Mouse (Mus musculus): Measurements from ENCODE around the gene Pkp4. TPM values are rescaled to one million over a fixed set of nuclear protein-coding genes. Genes with fewer than 3 reads are reported as not detected.

Pkp4 gene
- polyA plus RNA-seq, 1 experiment = 21.9 TPM

- no peak for TF ChIP-seq POLR2A (IDR thresholded peaks at IDR 0.05; ENCODE audit: low read depth, low read length)
- TF ChIP-seq CTCF (IDR thresholded peaks at IDR 0.05; ENCODE audit: extremely low read depth, insufficient read depth, insufficient read length, insufficient replicate concordance) = no peak
- H3K4me1 ChIP-seq (ENCODE audit: control insufficient read depth, insufficient read depth, insufficient read length) = no peaks in the 10 kb centered on the region; the same call in 1 of the 2 replicates
Measured at GRCm38 (mm10) chr2:59242117-59242516, 81.5 kb downstream of the Pkp4 start.

GRCm38 (mm10) chr2:59244273-59245097, 83.8 kb downstream of the Pkp4 start:
- Histone ChIP-seq H3K27me3 (ENCODE audit: control insufficient read depth, insufficient read depth, low read length) (no peaks in the 10 kb centered on the region), H3K36me3 (ENCODE audit: control insufficient read depth, insufficient read depth, low read length) (no peaks in the 10 kb centered on the region), H3K4me3 (ENCODE audit: extremely low read depth, insufficient read depth, insufficient read length) (no peak overlapping the region), H3K27ac (ENCODE audit: insufficient read depth, low read length) (no peak overlapping the region), H3K4me1 (ENCODE audit: control insufficient read depth, insufficient read depth, insufficient read length) (no peaks in the 10 kb centered on the region; the same call in 1 of the 2 replicates)
- DNase-seq (ENCODE audit: low read depth in 1 of 2, low spot score in 2 of 2) = no peak
- TF ChIP-seq POLR2A (IDR thresholded peaks at IDR 0.05; ENCODE audit: low read depth, low read length) (no peak), CTCF (IDR thresholded peaks at IDR 0.05; ENCODE audit: extremely low read depth, insufficient read depth, insufficient read length, insufficient replicate concordance) (no peak)
- 72% methylated on average over 12 of the region's 12 CpGs for WGBS

More at GRCm38 (mm10) chr2:59242117-59242516, 81.5 kb downstream of the Pkp4 start:
- DNase-seq (ENCODE audit: low read depth in 1 of 2, low spot score in 2 of 2) = no peak
- Histone ChIP-seq H3K27me3 (ENCODE audit: control insufficient read depth, insufficient read depth, low read length) (no peaks in the 10 kb centered on the region), H3K27ac (ENCODE audit: insufficient read depth, low read length) (no peak overlapping the region), H3K4me3 (ENCODE audit: extremely low read depth, insufficient read depth, insufficient read length) (no peak overlapping the region), H3K36me3 (ENCODE audit: control insufficient read depth, insufficient read depth, low read length) (no peaks in the 10 kb centered on the region)
- 96% methylated on average over 10 of the region's 10 CpGs for WGBS

GRCm38 (mm10) chr2:59245098-59245388, 84.4 kb downstream of the Pkp4 start:
- no peak overlapping the region for H3K4me3 ChIP-seq (ENCODE audit: extremely low read depth, insufficient read depth, insufficient read length)
- no peak for TF ChIP-seq CTCF (IDR thresholded peaks at IDR 0.05; ENCODE audit: extremely low read depth, insufficient read depth, insufficient read length, insufficient replicate concordance)
- TF ChIP-seq POLR2A (IDR thresholded peaks at IDR 0.05; ENCODE audit: low read depth, low read length) = no peak

GRCm38 (mm10) chr2:59248806-59249205, 88.2 kb downstream of the Pkp4 start:
- WGBS = 89% methylated on average over 3 of the region's 3 CpGs
- H3K4me3 ChIP-seq (ENCODE audit: extremely low read depth, insufficient read depth, insufficient read length) = no peak overlapping the region
- no peaks in the 10 kb centered on the region for H3K36me3 ChIP-seq (ENCODE audit: control insufficient read depth, insufficient read depth, low read length)
- no peaks in the 10 kb centered on the region for H3K27me3 ChIP-seq (ENCODE audit: control insufficient read depth, insufficient read depth, low read length)
- TF ChIP-seq CTCF (IDR thresholded peaks at IDR 0.05; ENCODE audit: extremely low read depth, insufficient read depth, insufficient read length, insufficient replicate concordance) (no peak), POLR2A (IDR thresholded peaks at IDR 0.05; ENCODE audit: low read depth, low read length) (no peak)
- DNase-seq (ENCODE audit: low read depth in 1 of 2, low spot score in 2 of 2) = no peak
- no peak overlapping the region for H3K27ac ChIP-seq (ENCODE audit: insufficient read depth, low read length)
- H3K4me1 ChIP-seq (ENCODE audit: control insufficient read depth, insufficient read depth, insufficient read length) = no peaks in the 10 kb centered on the region; the same call in 1 of the 2 replicates

More at GRCm38 (mm10) chr2:59245098-59245388, 84.4 kb downstream of the Pkp4 start:
- WGBS = 55% methylated on average over 3 of the region's 3 CpGs
- Histone ChIP-seq H3K27me3 (ENCODE audit: control insufficient read depth, insufficient read depth, low read length) (no peaks in the 10 kb centered on the region), H3K4me1 (ENCODE audit: control insufficient read depth, insufficient read depth, insufficient read length) (no peaks in the 10 kb centered on the region; the same call in 1 of the 2 replicates), H3K27ac (ENCODE audit: insufficient read depth, low read length) (no peak overlapping the region), H3K36me3 (ENCODE audit: control insufficient read depth, insufficient read depth, low read length) (no peaks in the 10 kb centered on the region)
- DNase-seq (ENCODE audit: low read depth in 1 of 2, low spot score in 2 of 2) = no peak

DNA sequence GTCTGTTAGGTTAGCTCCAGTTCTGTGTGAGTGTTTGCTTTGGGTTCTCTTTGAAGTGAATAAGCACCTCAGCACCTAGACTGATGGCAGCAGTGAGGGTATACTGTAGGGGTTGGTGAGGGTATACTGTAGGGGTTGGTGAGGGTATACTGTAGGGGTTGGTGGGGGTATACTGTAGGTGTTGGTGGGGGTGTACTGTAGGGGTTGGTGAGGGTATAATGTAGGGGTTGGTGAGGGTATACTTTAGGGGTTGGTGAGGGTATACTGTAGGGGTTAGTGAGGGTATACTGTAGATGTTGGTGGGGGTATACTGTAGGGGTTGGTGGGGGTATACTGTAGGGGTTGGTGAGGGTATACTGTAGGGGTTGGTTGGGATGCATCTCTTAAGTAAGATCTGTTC, 92.2 kb downstream of the Pkp4 start:
- no peaks in the 10 kb centered on the region for H3K27me3 ChIP-seq (ENCODE audit: control insufficient read depth, insufficient read depth, low read length)
- no peak overlapping the region for H3K4me3 ChIP-seq (ENCODE audit: extremely low read depth, insufficient read depth, insufficient read length)
- TF ChIP-seq POLR2A (IDR thresholded peaks at IDR 0.05; ENCODE audit: low read depth, low read length) = no peak
- TF ChIP-seq CTCF (IDR thresholded peaks at IDR 0.05; ENCODE audit: extremely low read depth, insufficient read depth, insufficient read length, insufficient replicate concordance) = no peak
- H3K4me1 ChIP-seq (ENCODE audit: control insufficient read depth, insufficient read depth, insufficient read length) = no peaks in the 10 kb centered on the region
- DNase-seq (ENCODE audit: low read depth in 1 of 2, low spot score in 2 of 2) = no peak
- H3K27ac ChIP-seq (ENCODE audit: insufficient read depth, low read length) = no peak overlapping the region
- no peaks in the 10 kb centered on the region for H3K36me3 ChIP-seq (ENCODE audit: control insufficient read depth, insufficient read depth, low read length)

GRCm38 (mm10) chr2:59253435-59253834, 92.8 kb downstream of the Pkp4 start:
- no peaks in the 10 kb centered on the region for H3K4me1 ChIP-seq (ENCODE audit: control insufficient read depth, insufficient read depth, insufficient read length)
- no peaks in the 10 kb centered on the region for H3K27me3 ChIP-seq (ENCODE audit: control insufficient read depth, insufficient read depth, low read length)
- no peak for TF ChIP-seq POLR2A (IDR thresholded peaks at IDR 0.05; ENCODE audit: low read depth, low read length)
- no peak for TF ChIP-seq CTCF (IDR thresholded peaks at IDR 0.05; ENCODE audit: extremely low read depth, insufficient read depth, insufficient read length, insufficient replicate concordance)
- H3K4me3 ChIP-seq (ENCODE audit: extremely low read depth, insufficient read depth, insufficient read length) = no peak overlapping the region
- DNase-seq (ENCODE audit: low read depth in 1 of 2, low spot score in 2 of 2) = no peak
- no peaks in the 10 kb centered on the region for H3K36me3 ChIP-seq (ENCODE audit: control insufficient read depth, insufficient read depth, low read length)
- 92% methylated on average over 3 of the region's 3 CpGs for WGBS
- H3K27ac ChIP-seq (ENCODE audit: insufficient read depth, low read length) = no peak overlapping the region

GRCm38 (mm10) chr2:59258821-59259231, 98.2 kb downstream of the Pkp4 start:
- no peaks in the 10 kb centered on the region for H3K27me3 ChIP-seq (ENCODE audit: control insufficient read depth, insufficient read depth, low read length)
- H3K27ac ChIP-seq (ENCODE audit: insufficient read depth, low read length) = no peak overlapping the region
- no peak for TF ChIP-seq POLR2A (IDR thresholded peaks at IDR 0.05; ENCODE audit: low read depth, low read length)
- TF ChIP-seq CTCF (IDR thresholded peaks at IDR 0.05; ENCODE audit: extremely low read depth, insufficient read depth, insufficient read length, insufficient replicate concordance) = no peak
- no peak overlapping the region for H3K4me3 ChIP-seq (ENCODE audit: extremely low read depth, insufficient read depth, insufficient read length)
- H3K4me1 ChIP-seq (ENCODE audit: control insufficient read depth, insufficient read depth, insufficient read length) = no peaks in the 10 kb centered on the region
- DNase-seq (ENCODE audit: low read depth in 1 of 2, low spot score in 2 of 2) = no peak
- H3K36me3 ChIP-seq (ENCODE audit: control insufficient read depth, insufficient read depth, low read length) = no peaks in the 10 kb centered on the region
- 90% methylated on average over 6 of the region's 6 CpGs for WGBS

Data from spleen, adult 2 months (tissue).